Mouse (Mus musculus) CH12.LX (cell line): ENCODE data around the gene Glo1. TPM values are rescaled to one million over a fixed set of nuclear protein-coding genes. Genes with fewer than 3 reads are reported as not detected.

Source experiments
- DNase-seq: peaks from one replicate; pipeline ENCODE4 v3.0.0-alpha.2; 2013; ENCODE audit errors: extremely low read depth
- H3K27ac ChIP-seq: 2 replicates; pipeline ENCODE4 v1.5.1; 2012; ENCODE audit warnings: low read depth, mild to moderate bottlenecking, control low read depth, moderate library complexity; ENCODE audit not compliant: insufficient read depth
- H3K27me3 ChIP-seq: replicated peaks from 2 replicates; pipeline ENCODE3; 2012; ENCODE audit warnings: inconsistent platforms
- H3K36me3 ChIP-seq, 2 experiments: replicated peaks in 1 of 2; 2 replicates each; pipeline versions ENCODE3 to v1.6.1; 2012; ENCODE audit warnings: inconsistent platforms in 1 of 2, low read length in 1 of 2, mild to moderate bottlenecking in 1 of 2, mixed read lengths in 1 of 2, moderate library complexity in 1 of 2; ENCODE audit not compliant: control insufficient read depth in 1 of 2, insufficient read depth in 1 of 2
- H3K4me1 ChIP-seq, 2 experiments: 2 replicates each; pipeline ENCODE4 v1.6.1; 2012; ENCODE audit warnings: inconsistent platforms in 1 of 2, moderate library complexity in 1 of 2; ENCODE audit not compliant: insufficient read depth in 2 of 2, control insufficient read depth in 1 of 2
- H3K4me2 ChIP-seq: 2 replicates; pipeline ENCODE4 v1.6.1; 2012; ENCODE audit warnings: low read depth, mild to moderate bottlenecking, control low read depth; ENCODE audit not compliant: poor library complexity, insufficient read depth, severe bottlenecking
- H3K4me3 ChIP-seq, 3 experiments: fragments of 150-350 bp in 1 of 3; sonication (generic) in 1 of 3; replicated peaks in 1 of 3; 2 replicates each; pipeline versions ENCODE3 to v1.5.1; 2011 to 2012; ENCODE audit warnings: low read depth in 2 of 3, low read length in 2 of 3, mild to moderate bottlenecking in 2 of 3, moderate library complexity in 2 of 3, control low read depth in 1 of 3, improper control_type of control experiment in 1 of 3, inconsistent platforms in 1 of 3, mixed read lengths in 1 of 3; ENCODE audit not compliant: poor library complexity in 1 of 3
- H3K79me2 ChIP-seq: replicated peaks from 2 replicates; pipeline ENCODE4 v1.6.1; 2012; ENCODE audit warnings: mild to moderate bottlenecking, moderate library complexity; ENCODE audit not compliant: control insufficient read depth, poor library complexity, insufficient read depth, severe bottlenecking; ENCODE audit errors: extremely low read depth
- H3K9ac ChIP-seq: 2 replicates; pipeline ENCODE4 v1.6.1; 2012; ENCODE audit warnings: low read depth, mild to moderate bottlenecking, control low read depth, moderate library complexity; ENCODE audit not compliant: insufficient read depth
- H3K9me3 ChIP-seq: replicated peaks from 2 replicates; pipeline ENCODE3; 2012; ENCODE audit warnings: low read length, inconsistent platforms, mixed read lengths
- CHD1 ChIP-seq: IDR thresholded peaks from 2 replicates; pipeline ENCODE4 v1.6.1; 2012; ENCODE audit warnings: low read depth, low read length, improper control_type of control experiment, inconsistent platforms
- CHD2 ChIP-seq: IDR thresholded peaks from 2 replicates; pipeline ENCODE4 v1.6.1; 2011; ENCODE audit warnings: low read length, improper control_type of control experiment
- CTCF ChIP-seq, 2 experiments: IDR thresholded peaks in 1 of 2; conservative IDR thresholded peaks in 1 of 2; 2 replicates each; pipeline ENCODE4 v1.5.1; 2011 to 2012; ENCODE audit warnings: low read depth in 2 of 2, low read length in 2 of 2, improper control_type of control experiment in 1 of 2, inconsistent platforms in 1 of 2, mild to moderate bottlenecking in 1 of 2, moderate library complexity in 1 of 2
- ETS1 ChIP-seq: conservative IDR thresholded peaks from 2 replicates; pipeline ENCODE4 v1.6.1; 2012; ENCODE audit warnings: low read depth, mild to moderate bottlenecking, inconsistent platforms, low read length, improper control_type of control experiment, moderate library complexity
- IRF4 ChIP-seq: IDR thresholded peaks from 2 replicates; pipeline ENCODE4 v1.6.1; 2014; ENCODE audit warnings: low read depth, mild to moderate bottlenecking, inconsistent platforms, low read length, improper control_type of control experiment
- JUND ChIP-seq: conservative IDR thresholded peaks from 2 replicates; pipeline ENCODE4 v1.6.1; 2011; ENCODE audit warnings: low read depth, low read length, improper control_type of control experiment
- MAFK ChIP-seq: IDR thresholded peaks from 2 replicates; pipeline ENCODE4 v1.6.1; 2011; ENCODE audit warnings: low read length, improper control_type of control experiment; ENCODE audit not compliant: insufficient replicate concordance
- MAZ ChIP-seq: IDR thresholded peaks from 2 replicates; pipeline ENCODE4 v1.6.1; 2012; ENCODE audit warnings: low read depth, mild to moderate bottlenecking, inconsistent platforms, low read length, improper control_type of control experiment, moderate library complexity
- MEF2A ChIP-seq: IDR thresholded peaks from 2 replicates; pipeline ENCODE4 v1.6.1; 2014; ENCODE audit warnings: low read depth, mild to moderate bottlenecking, inconsistent platforms, low read length, improper control_type of control experiment, borderline replicate concordance
- MXI1 ChIP-seq: IDR thresholded peaks from 2 replicates; pipeline ENCODE4 v1.6.1; 2011; ENCODE audit warnings: mild to moderate bottlenecking, low read depth, low read length, improper control_type of control experiment
- MYC ChIP-seq: IDR thresholded peaks from 2 replicates; pipeline ENCODE4 v1.6.1; 2011; ENCODE audit warnings: low read depth, mild to moderate bottlenecking, improper control_type of control experiment, low read length
- NELFE ChIP-seq: IDR thresholded peaks from 2 replicates; pipeline ENCODE4 v1.6.1; 2011; ENCODE audit warnings: low read depth, low read length, improper control_type of control experiment
- PAX5 ChIP-seq: IDR thresholded peaks from 2 replicates; pipeline ENCODE4 v1.6.1; 2012; ENCODE audit warnings: low read length, inconsistent platforms, mixed read lengths
- POLR2A ChIP-seq: IDR thresholded peaks from 2 replicates; pipeline ENCODE4 v1.6.1; 2011; ENCODE audit warnings: low read depth, mild to moderate bottlenecking, improper control_type of control experiment, low read length
- RAD21 ChIP-seq: IDR thresholded peaks from 2 replicates; pipeline ENCODE4 v1.6.1; 2011; ENCODE audit warnings: low read depth, mild to moderate bottlenecking, low read length, improper control_type of control experiment, moderate library complexity
- SMC3 ChIP-seq: IDR thresholded peaks from 2 replicates; pipeline ENCODE4 v1.6.1; 2011; ENCODE audit warnings: low read depth, low read length, improper control_type of control experiment
- TBP ChIP-seq: conservative IDR thresholded peaks from 2 replicates; pipeline ENCODE4 v1.6.1; 2011; ENCODE audit warnings: low read depth, low read length, improper control_type of control experiment
- TCF12 ChIP-seq: IDR thresholded peaks from 2 replicates; pipeline ENCODE4 v1.6.1; 2014; ENCODE audit warnings: low read depth, mild to moderate bottlenecking, inconsistent platforms, low read length, improper control_type of control experiment
- UBTF ChIP-seq: IDR thresholded peaks from 2 replicates; pipeline ENCODE4 v1.6.1; 2012; ENCODE audit warnings: low read depth, mild to moderate bottlenecking, inconsistent platforms, low read length, improper control_type of control experiment, moderate library complexity
- USF1 ChIP-seq: IDR thresholded peaks from 2 replicates; pipeline ENCODE4 v1.6.1; 2014; ENCODE audit warnings: low read depth, mild to moderate bottlenecking, inconsistent platforms, low read length, improper control_type of control experiment
- USF2 ChIP-seq: conservative IDR thresholded peaks from 2 replicates; pipeline ENCODE4 v1.6.1; 2011; ENCODE audit warnings: low read depth, low read length, improper control_type of control experiment
- ZC3H11A ChIP-seq: IDR thresholded peaks from 2 replicates; pipeline ENCODE4 v1.6.1; 2012; ENCODE audit warnings: low read depth, mild to moderate bottlenecking, inconsistent platforms, low read length, improper control_type of control experiment
- ZMIZ1 ChIP-seq: IDR thresholded peaks from 2 replicates; pipeline ENCODE4 v1.6.1; 2012; ENCODE audit warnings: low read depth, mild to moderate bottlenecking, inconsistent platforms, low read length, improper control_type of control experiment
- dilution Hi-C: fragments of 300-500 bp; cut with MboI; formaldehyde crosslinking; loops from 2 replicates; pipeline ENCODE4 v1.14.3; 2020; ENCODE audit warnings: low sequenced_read_pairs; ENCODE audit not compliant: extremely low pct_unique_long_range_greater_than_20kb, extremely low pct_ligation_motif_present
- in situ Hi-C: fragments of 300-500 bp; cut with MboI; formaldehyde crosslinking; loops from 3 replicates; pipeline ENCODE4 v1.14.3; 2019; ENCODE audit warnings: low sequenced_read_pairs, low pct_ligation_motif_present, low pct_unique_long_range_greater_than_20kb, mixed read lengths
- polyA plus RNA-seq: library from polyadenylated mRNA; unstranded; fragments of >175 nt; gene quantifications from 2 replicates; pipeline ENCODE4 v1.2.1, GENCODE M21; 2012; ENCODE audit warnings: low read depth; ENCODE audit not compliant: insufficient read length
- total RNA-seq, 2 experiments: library from RNA; depleted of rRNA; stranded (reverse); fragments of 300-350 nt in 1 of 2; fragments of >200 nt in 1 of 2; gene quantifications; 2 replicates each; pipeline ENCODE4 v1.2.3; 2012 to 2014

Glo1 gene
- total and polyA plus RNA-seq, 3 experiments, result 143 to 283 (median 170) TPM

GRCm38 (mm10) chr17:30559536-30559935 is 67.1 kb downstream of the Glo1 start:
- Histone ChIP-seq H3K4me2 (no peak overlapping the region), H3K9me3 (no peaks in the 10 kb centered on the region), H3K79me2 (no peaks in the 10 kb centered on the region), H3K27ac (no peak overlapping the region), H3K27me3 (no peaks in the 10 kb centered on the region), H3K36me3 (peaks cover 0 to 7% of the 10 kb centered on the region in 2 experiments), H3K9ac (no peak overlapping the region), H3K4me3 (no peak overlapping the region), H3K4me1 (peaks cover 0 to 5% of the 10 kb centered on the region in 2 experiments; a peak in 1 of 4 replicates)
- in situ Hi-C loops, result loop anchor here (10.0 kb wide), 1 partner anchor 125 kb away; no protein-coding TSS in a partner anchor
- TF ChIP-seq MEF2A, result no peak
- peak; percentile 46 for TF ChIP-seq ZC3H11A
- peak; percentile 92 for TF ChIP-seq SMC3
- TF ChIP-seq ETS1, result no peak
- TF ChIP-seq CHD1, result no peak
- peak; percentile 78 for TF ChIP-seq RAD21
- no peak for TF ChIP-seq MXI1
- TF ChIP-seq IRF4, result no peak
- TF ChIP-seq ZMIZ1, result no peak
- no peak for TF ChIP-seq MYC
- TF ChIP-seq CHD2, result no peak
- TF ChIP-seq JUND, result no peak
- peak; percentile 89 to 93 for TF ChIP-seq CTCF (conservative IDR thresholded peaks at IDR 0.05 in 1 of 2, IDR thresholded peaks at IDR 0.05 in 1 of 2; ENCODE audit: low read depth in 2 of 2, low read length in 2 of 2)
- TF ChIP-seq PAX5, result no peak
- TF ChIP-seq POLR2A, result no peak
- no peak for TF ChIP-seq NELFE
- no peak for TF ChIP-seq MAFK
- no peak for TF ChIP-seq TCF12
- peak; percentile 91 for DNase-seq
- dilution Hi-C loops, result no loop called here

GRCm38 (mm10) chr17:30558623-30559022 is 68.0 kb downstream of the Glo1 start:
- peaks cover 0 to 5% of the 10 kb centered on the region in 2 experiments; a peak in 1 of 4 replicates for H3K4me1 ChIP-seq
- DNase-seq, result no peak
- dilution Hi-C loops, result no loop called here
- TF ChIP-seq MAZ (no peak), USF2 (no peak), MXI1 (no peak), TBP (no peak), USF1 (no peak), IRF4 (no peak), UBTF (no peak)
- no peak overlapping the region for H3K4me2 ChIP-seq
- H3K4me3 ChIP-seq, result no peak overlapping the region
- no peaks in the 10 kb centered on the region for H3K27me3 ChIP-seq
- H3K36me3 ChIP-seq, result peaks cover 0 to 7% of the 10 kb centered on the region in 2 experiments
- H3K9me3 ChIP-seq, result no peaks in the 10 kb centered on the region
- no peak overlapping the region for H3K27ac ChIP-seq
- H3K9ac ChIP-seq, result no peak overlapping the region
- no peaks in the 10 kb centered on the region for H3K79me2 ChIP-seq
- in situ Hi-C loops, result loop anchor here (10.0 kb wide), 1 partner anchor 126 kb away; no protein-coding TSS in a partner anchor
